In genomic region chr2:154215191-154215590, GRCm38 (mm10) we compare ENCODE assay signal across 10 mouse cellular contexts. TPM values are rescaled to one million over a fixed set of nuclear protein-coding genes. Genes with fewer than 3 reads are reported as not detected.
A peak's percentile ranks its signal among the peaks of the same experiment; 100 is the strongest.
DNase-seq lines count a peak whose midpoint lies in the region; ATAC-seq and TF ChIP-seq lines count a peak whose summit lies in the region.
"Had no signal": no experiment of that assay in that cellular context is flagged by ENCODE, and none has a peak within 500 bp of the region (broad histone marks: within the 10 kb centered on the region; RNA-seq: fewer than 3 reads in every experiment).

No protein-coding gene starts in this region.

- no peak overlapping the region for H3K4me3 ChIP-seq in kidney, embryonic 16.5 days (ENCODE audit: low read length)
- no peak overlapping the region for H3K4me3 ChIP-seq in hindbrain, postnatal 0 days (ENCODE audit: low read length)
- no peak overlapping the region for H3K4me3 ChIP-seq in limb, embryonic 11.5 days (ENCODE audit: low read depth, low read length)
- H3K4me3 ChIP-seq: erythroblast, embryonic 14.5 days; neural tube, embryonic 12.5 days had no signal

- peak; percentile 87 for TF ChIP-seq CTCF in hindbrain, postnatal 0 days (IDR thresholded peaks at IDR 0.05; ENCODE audit: low read depth)

- H3K4me2 ChIP-seq in kidney, embryonic 16.5 days (replicated peaks; ENCODE audit: low read depth, low read length): no peak overlapping the region
- H3K4me2 ChIP-seq in hindbrain, postnatal 0 days (ENCODE audit: low read depth, low read length): no peak overlapping the region
- no peak overlapping the region for H3K4me2 ChIP-seq in limb, embryonic 11.5 days (ENCODE audit: low read depth, severe bottlenecking)
- H3K4me2 ChIP-seq: neural tube, embryonic 12.5 days had no signal

- no peak for ATAC-seq in kidney, embryonic 16.5 days (ENCODE audit: low FRiP score, low TSS enrichment)
- no peak for ATAC-seq in hindbrain, postnatal 0 days
- no peak for ATAC-seq in limb, embryonic 11.5 days (ENCODE audit: insufficient number of reproducible peaks, low FRiP score, low TSS enrichment, low read depth)

- H3K27me3 ChIP-seq in kidney, embryonic 16.5 days (ENCODE audit: insufficient read depth, low read length): no peaks in the 10 kb centered on the region
- no peaks in the 10 kb centered on the region for H3K27me3 ChIP-seq in hindbrain, postnatal 0 days (ENCODE audit: insufficient read depth, low read length)
- no peaks in the 10 kb centered on the region for H3K27me3 ChIP-seq in limb, embryonic 11.5 days (ENCODE audit: control insufficient read depth, insufficient read depth, low read length)
- H3K27me3 ChIP-seq: neural tube, embryonic 12.5 days had no signal

- H3K4me1 ChIP-seq in kidney, embryonic 16.5 days (ENCODE audit: insufficient read depth, low read length): no peaks in the 10 kb centered on the region
- no peaks in the 10 kb centered on the region for H3K4me1 ChIP-seq in hindbrain, postnatal 0 days (ENCODE audit: insufficient read depth, low read length)
- no peaks in the 10 kb centered on the region for H3K4me1 ChIP-seq in limb, embryonic 11.5 days (ENCODE audit: control insufficient read depth, insufficient read depth, low read length)
- H3K4me1 ChIP-seq: neural tube, embryonic 12.5 days had no signal

- no peak overlapping the region for H3K9ac ChIP-seq in kidney, embryonic 16.5 days (replicated peaks; ENCODE audit: low read length)
- H3K9ac ChIP-seq in hindbrain, postnatal 0 days (replicated peaks; ENCODE audit: low read length): no peak overlapping the region
- H3K9ac ChIP-seq in limb, embryonic 11.5 days (ENCODE audit: low read length): no peak overlapping the region
- H3K9ac ChIP-seq: neural tube, embryonic 12.5 days had no signal

- DNase-seq in kidney, adult 18-20 months: peak; percentile 72
- peak; percentile 90 for DNase-seq in adrenal gland, postnatal 10 days
- peak; percentile 83 for DNase-seq in embryo, embryonic 11 days
- DNase-seq in hindbrain, postnatal 0 days (ENCODE audit: low spot score): peak; percentile 79
- DNase-seq in limb, embryonic 11.5 days (ENCODE audit: low spot score): peak; percentile 85
- peak; percentile 75 for DNase-seq in ovary, postnatal 36 days (ENCODE audit: low spot score)
- DNase-seq in thymus, postnatal 14 days: peak; percentile 70

- WGBS in kidney, embryonic 16.5 days: 20% methylated on average over 5 of the region's 5 CpGs
- WGBS in hindbrain, postnatal 0 days: 20% methylated on average over 5 of the region's 5 CpGs
- WGBS in limb, embryonic 11.5 days: 16% methylated on average over 5 of the region's 5 CpGs

- H3K27ac ChIP-seq in kidney, embryonic 16.5 days (ENCODE audit: low read length): no peak overlapping the region
- H3K27ac ChIP-seq in hindbrain, postnatal 0 days: no peak overlapping the region
- H3K27ac ChIP-seq in limb, embryonic 11.5 days (replicated peaks; ENCODE audit: low read depth, low read length): no peak overlapping the region
- H3K27ac ChIP-seq: neural tube, embryonic 12.5 days had no signal

- no peaks in the 10 kb centered on the region for H3K9me3 ChIP-seq in kidney, embryonic 16.5 days (ENCODE audit: low read length)
- H3K9me3 ChIP-seq in hindbrain, postnatal 0 days (ENCODE audit: low read length): no peaks in the 10 kb centered on the region
- no peaks in the 10 kb centered on the region for H3K9me3 ChIP-seq in limb, embryonic 11.5 days (ENCODE audit: control insufficient read depth, low read length)
- H3K9me3 ChIP-seq: neural tube, embryonic 12.5 days had no signal

- H3K36me3 ChIP-seq in kidney, embryonic 16.5 days (ENCODE audit: insufficient read depth, low read length): no peaks in the 10 kb centered on the region
- no peaks in the 10 kb centered on the region for H3K36me3 ChIP-seq in hindbrain, postnatal 0 days (ENCODE audit: insufficient read depth, low read length)
- H3K36me3 ChIP-seq in limb, embryonic 11.5 days (ENCODE audit: control insufficient read depth, insufficient read depth, low read length): no peaks in the 10 kb centered on the region
- H3K36me3 ChIP-seq: neural tube, embryonic 12.5 days had no signal

RNA-seq across cellular contexts. Expression of gene Bpifb5, which starts 8.4 kb away (rescaled TPM):
- polyA plus RNA-seq in kidney, embryonic 16.5 days (2015; fragmentation: Nextera tagmentation; extraction: Ambion mirVana): 0.73 and 0.81 TPM in 2 replicates
- under 1 TPM in 1 of 2 experiments, not detected in 1; 0.18 TPM for total RNA-seq in adrenal gland, postnatal 10 days (2021)
- total RNA-seq in hindbrain, postnatal 0 days (2014; rRNA removed): 0.29 TPM in 1 of 2 replicates, not detected in the other
- polyA plus RNA-seq in hindbrain, postnatal 0 days (2015; fragmentation: Nextera tagmentation; extraction: Ambion mirVana): 0.34 and 0.35 TPM in 2 replicates
- 0.09 TPM in 1 of 2 replicates, not detected in the other for polyA plus RNA-seq in limb, embryonic 11.5 days (2014; fragmentation: Nextera tagmentation; extraction: Ambion mirVana)
- polyA plus RNA-seq: erythroblast, embryonic 14.5 days; neural tube, embryonic 12.5 days had no signal

RNA-seq across cellular contexts. Expression of gene Bpifb1, which starts 24.6 kb away (rescaled TPM):
- polyA plus RNA-seq in kidney, embryonic 16.5 days (2015; fragmentation: Nextera tagmentation; extraction: Ambion mirVana): not detected in 2 replicates
- not detected for total RNA-seq in adrenal gland, postnatal 10 days (2021)
- 0.10 TPM in 1 of 2 replicates, not detected in the other for total RNA-seq in hindbrain, postnatal 0 days (2014; rRNA removed)
- 0.26 and 0.35 TPM in 2 replicates for polyA plus RNA-seq in hindbrain, postnatal 0 days (2015; fragmentation: Nextera tagmentation; extraction: Ambion mirVana)
- not detected in 2 replicates for polyA plus RNA-seq in limb, embryonic 11.5 days (2014; fragmentation: Nextera tagmentation; extraction: Ambion mirVana)
- polyA plus RNA-seq: erythroblast, embryonic 14.5 days; neural tube, embryonic 12.5 days had no signal

RNA-seq across cellular contexts. Expression of gene Bpifb9a, which starts 42.5 kb away (rescaled TPM):
- not detected in 2 replicates for polyA plus RNA-seq in kidney, embryonic 16.5 days (2015; fragmentation: Nextera tagmentation; extraction: Ambion mirVana)
- not detected for total RNA-seq in adrenal gland, postnatal 10 days (2021)
- not detected in 2 replicates for total RNA-seq in hindbrain, postnatal 0 days (2014; rRNA removed)
- polyA plus RNA-seq in hindbrain, postnatal 0 days (2015; fragmentation: Nextera tagmentation; extraction: Ambion mirVana): 0.44 TPM in 1 of 2 replicates, not detected in the other
- not detected in 2 replicates for polyA plus RNA-seq in limb, embryonic 11.5 days (2014; fragmentation: Nextera tagmentation; extraction: Ambion mirVana)
- polyA plus RNA-seq: erythroblast, embryonic 14.5 days; neural tube, embryonic 12.5 days had no signal

RNA-seq across cellular contexts. Expression of gene Bpifa5, which starts 52.8 kb away (rescaled TPM):
- polyA plus RNA-seq in kidney, embryonic 16.5 days (2015; fragmentation: Nextera tagmentation; extraction: Ambion mirVana): not detected in 2 replicates
- not detected for total RNA-seq in adrenal gland, postnatal 10 days (2021)
- not detected in 2 replicates for total RNA-seq in hindbrain, postnatal 0 days (2014; rRNA removed)
- 0.16 TPM in 1 of 2 replicates, not detected in the other for polyA plus RNA-seq in hindbrain, postnatal 0 days (2015; fragmentation: Nextera tagmentation; extraction: Ambion mirVana)
- polyA plus RNA-seq in limb, embryonic 11.5 days (2014; fragmentation: Nextera tagmentation; extraction: Ambion mirVana): not detected in 2 replicates
- polyA plus RNA-seq: erythroblast, embryonic 14.5 days; neural tube, embryonic 12.5 days had no signal
